Mouse (Mus musculus) fibroblast of lung, adult 2 months (primary cell): ENCODE measurements around the gene Sv2c.

Experiments used
- DNase-seq: peaks from one replicate; pipeline ENCODE4 v3.0.0-alpha.2; 2011; ENCODE audit warnings: low read depth

Gene Sv2c

GRCm38 (mm10) chr13:96052755-96053154 lies 79.6 kb downstream of the Sv2c start:
- no peak for DNase-seq

- DNase-seq = no peak
These were observed 87.0 kb downstream of the Sv2c start for GRCm38 (mm10) chr13:96045396-96045795.

DNA sequence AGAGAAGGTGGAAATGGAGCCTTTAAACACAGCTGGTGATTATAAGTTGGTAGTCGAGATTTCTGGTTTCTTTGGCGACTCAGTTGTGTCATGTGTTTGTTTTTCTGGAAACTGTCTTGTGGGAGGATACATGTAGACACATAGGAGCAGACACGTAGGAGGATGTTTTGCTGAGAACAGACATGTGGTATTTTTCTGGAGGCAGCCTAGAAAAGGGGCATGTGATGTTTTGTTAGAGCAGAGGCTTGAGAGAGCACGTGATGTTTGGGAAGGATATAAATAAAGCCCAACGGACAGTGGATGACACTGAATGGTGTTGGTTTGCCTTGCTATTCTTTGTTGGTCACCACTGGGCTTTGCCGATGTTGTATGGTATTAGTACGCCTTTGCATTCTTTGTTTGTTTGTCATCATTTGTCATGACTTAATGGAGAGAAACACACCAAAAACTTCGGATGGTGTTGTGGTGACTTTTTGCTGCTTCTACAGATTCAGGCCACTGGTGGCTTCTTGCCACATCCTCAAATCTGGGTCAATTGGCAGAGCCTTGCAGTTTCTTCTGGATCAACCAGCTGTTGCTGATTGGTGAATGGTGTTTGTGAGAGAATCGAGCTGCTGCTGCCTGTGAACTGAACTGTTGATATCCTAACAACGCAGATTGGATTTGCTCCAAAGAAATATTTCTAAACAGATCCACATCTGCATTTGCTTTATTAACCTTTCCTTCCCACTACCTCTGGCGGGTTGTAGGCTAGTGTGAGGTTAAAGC lies 91.9 kb downstream of the Sv2c start:
- DNase-seq = no peak

- no peak for DNase-seq
These were observed 92.8 kb downstream of the Sv2c start for GRCm38 (mm10) chr13:96039536-96039935.

GRCm38 (mm10) chr13:96030368-96031223 lies 101.8 kb downstream of the Sv2c start:
- DNase-seq = no peak

DNA sequence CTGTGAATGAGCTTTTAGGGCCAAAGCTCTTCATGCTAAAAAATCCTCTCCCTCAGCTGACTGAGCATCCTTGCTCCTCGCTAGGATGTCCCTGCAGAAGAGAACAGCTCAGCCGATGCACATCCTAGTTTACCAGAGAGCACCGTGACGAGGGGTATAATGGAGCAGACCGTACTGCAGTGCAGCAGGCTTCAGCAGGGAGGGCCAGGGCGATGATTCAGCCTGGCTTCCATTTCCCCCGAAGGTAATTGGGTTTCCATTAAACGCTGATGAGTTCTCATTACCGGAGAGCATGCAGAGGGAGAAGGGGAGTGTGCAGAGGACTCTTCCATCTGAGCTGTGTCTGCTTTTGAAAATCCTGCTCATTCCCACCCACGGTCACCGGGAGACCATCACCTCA lies 108.5 kb downstream of the Sv2c start:
- no peak for DNase-seq

DNA sequence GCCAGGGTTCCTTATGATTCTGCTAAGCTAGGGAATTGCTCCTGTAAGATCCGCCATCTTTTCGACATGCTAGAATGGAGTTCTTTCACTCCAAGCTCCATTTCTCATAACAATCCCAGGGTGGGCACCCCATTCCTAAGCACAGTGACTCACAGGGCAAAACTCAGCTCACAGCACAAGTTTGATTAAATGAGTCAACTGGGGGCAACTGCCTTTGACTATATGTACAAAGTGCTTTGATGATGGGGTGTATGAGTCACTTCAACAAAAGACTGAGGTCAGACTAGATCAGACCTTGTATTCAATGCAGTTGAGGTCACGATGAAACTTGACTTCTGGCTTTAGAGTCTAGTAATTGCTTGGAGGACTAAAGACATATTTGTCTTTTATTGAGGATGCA lies 116.9 kb downstream of the Sv2c start:
- DNase-seq = no peak

GRCm38 (mm10) chr13:96010861-96011511 lies 121.4 kb downstream of the Sv2c start:
- DNase-seq = no peak

DNA sequence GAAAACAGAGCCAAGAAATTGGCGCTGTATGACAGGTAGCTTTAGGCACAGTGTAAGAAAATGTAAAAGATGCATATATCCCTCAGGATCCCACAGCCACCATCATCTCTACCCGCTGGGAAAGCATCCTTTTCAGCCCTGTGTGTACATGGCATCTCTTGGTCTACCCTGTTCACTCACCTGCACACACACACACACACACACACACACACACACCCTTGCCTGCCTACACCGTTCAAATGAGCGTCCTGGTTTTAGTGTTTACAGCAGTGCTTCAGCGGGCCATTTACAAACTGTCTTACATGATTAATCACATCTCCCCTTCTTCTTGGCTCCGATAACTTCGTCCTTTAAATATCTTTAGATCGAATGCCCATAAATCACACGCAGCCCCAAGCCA lies 123.4 kb downstream of the Sv2c start:
- no peak for DNase-seq

- DNase-seq = no peak
These were observed 124.2 kb downstream of the Sv2c start for GRCm38 (mm10) chr13:96008154-96008553.

DNA sequence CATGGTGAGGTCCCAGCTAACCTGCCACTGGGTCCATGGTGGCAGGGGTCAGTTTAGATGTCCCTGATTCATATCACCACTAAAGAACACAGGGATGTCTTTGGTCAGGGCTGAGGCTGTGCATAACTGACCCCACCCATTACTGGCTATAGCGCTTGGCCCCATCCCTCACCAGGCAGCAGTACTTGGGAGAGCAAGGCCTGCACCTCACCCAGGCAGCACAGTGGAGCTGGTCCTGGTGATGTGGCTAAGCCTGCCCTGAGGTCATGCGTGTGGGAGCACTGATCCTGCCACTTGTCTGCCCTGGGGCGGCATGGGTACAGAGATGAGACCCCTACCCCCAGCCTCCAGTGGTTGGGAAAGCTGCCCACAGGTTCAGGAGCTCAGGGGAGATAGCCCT lies 128.8 kb downstream of the Sv2c start:
- no peak for DNase-seq

- no peak for DNase-seq
These were observed 129.9 kb downstream of the Sv2c start for GRCm38 (mm10) chr13:96002475-96002874.

DNA sequence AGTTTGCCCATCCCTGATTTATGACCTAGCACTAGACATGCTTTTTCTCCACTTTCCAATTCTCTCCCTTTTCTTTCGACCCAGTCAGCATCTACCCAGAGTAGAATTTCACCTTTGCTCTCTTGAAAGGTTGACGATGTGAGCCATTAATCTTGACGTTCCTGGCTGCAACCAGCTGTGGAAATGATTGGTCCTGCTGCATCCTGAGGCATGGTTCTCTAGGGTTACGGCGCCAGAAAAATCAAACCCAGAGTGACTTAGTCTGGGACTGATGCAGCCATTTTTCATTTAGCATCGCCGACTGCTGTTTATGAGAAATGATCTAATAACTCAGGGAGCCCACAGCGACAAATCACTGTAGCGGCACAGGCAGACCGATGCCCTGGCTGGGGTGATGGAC lies 133.0 kb downstream of the Sv2c start:
- no peak for DNase-seq

DNA sequence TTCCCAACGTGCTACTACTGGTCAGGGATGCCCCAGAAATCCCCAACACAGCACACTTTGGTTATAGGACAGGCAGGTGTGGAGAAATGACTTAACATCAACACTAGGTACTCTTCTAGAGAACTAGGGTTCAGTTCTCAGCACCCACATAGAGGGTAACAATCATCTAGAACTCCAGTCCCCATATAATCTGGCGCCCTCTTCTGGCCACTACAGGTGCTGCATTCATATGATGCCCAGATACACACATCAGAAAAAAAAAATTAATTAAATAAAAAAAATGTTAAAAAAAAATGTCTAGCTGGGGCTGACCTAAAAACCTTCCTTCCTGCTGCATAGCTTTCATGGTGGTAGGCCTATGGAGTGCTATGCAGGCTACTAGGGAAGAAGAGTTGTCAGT lies 135.1 kb downstream of the Sv2c start:
- no peak for DNase-seq

- DNase-seq = no peak
These were observed 137.4 kb downstream of the Sv2c start for GRCm38 (mm10) chr13:95994705-95995703.

GRCm38 (mm10) chr13:95988181-95988580 lies 144.2 kb downstream of the Sv2c start:
- no peak for DNase-seq

DNA sequence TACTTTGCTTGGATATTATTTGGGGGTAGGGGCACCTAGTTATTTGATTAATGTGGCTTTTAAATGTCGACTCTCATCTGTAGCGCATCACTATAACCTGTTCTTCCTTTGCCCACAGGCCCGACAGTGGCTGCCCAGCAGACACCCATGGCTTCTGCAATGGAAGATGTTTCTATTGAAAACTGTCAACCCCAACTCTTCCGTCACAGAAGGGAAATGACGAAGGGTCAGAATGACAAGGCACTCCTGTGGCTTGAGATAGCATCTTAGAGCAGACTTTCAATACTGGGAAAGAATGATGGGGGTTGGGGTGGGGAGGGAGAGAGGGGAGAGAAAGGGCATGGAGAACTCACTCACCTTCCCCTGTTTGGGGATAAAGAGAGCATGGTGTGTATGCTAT lies 145.2 kb downstream of the Sv2c start:
- DNase-seq = no peak

DNA sequence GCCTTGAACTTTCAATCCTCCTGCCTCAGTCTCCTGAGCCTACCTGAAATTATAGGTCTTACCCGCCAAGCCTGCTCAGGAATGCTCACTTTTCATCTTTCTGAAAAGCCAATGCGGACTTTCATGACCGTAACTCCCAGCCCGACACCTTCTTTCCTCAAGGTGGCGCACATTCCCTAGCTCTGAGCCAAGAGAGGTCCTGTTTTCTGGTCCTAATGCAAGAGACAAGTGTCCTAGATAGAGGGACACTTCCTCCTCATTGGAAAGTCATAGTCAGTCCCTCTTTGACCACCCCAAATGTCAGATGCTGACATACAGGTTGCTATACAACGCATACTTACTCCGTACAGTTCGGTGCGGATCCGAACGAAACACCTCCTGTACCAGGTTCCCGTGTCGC lies 146.0 kb downstream of the Sv2c start:
- no peak for DNase-seq

DNA sequence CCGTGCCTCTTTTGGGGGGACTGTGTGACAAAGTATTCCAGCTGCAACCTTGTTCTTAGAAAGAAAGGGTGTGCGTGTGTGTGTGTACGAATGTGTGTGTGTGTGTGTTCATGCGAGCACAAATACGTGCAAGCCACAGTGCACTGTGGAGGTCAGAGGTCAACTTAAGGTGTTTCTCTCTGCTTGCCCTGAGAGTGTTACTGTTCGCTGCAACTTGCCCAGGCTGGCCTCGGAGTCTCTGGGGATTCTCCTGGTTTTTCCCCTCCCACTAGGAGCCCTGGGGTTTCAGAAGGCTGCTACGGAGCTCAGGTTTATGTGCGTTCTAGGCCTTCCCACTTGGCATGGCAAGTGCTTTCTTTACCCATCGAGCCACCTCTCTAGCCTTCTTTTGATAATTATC lies 157.2 kb downstream of the Sv2c start:
- no peak for DNase-seq

DNA sequence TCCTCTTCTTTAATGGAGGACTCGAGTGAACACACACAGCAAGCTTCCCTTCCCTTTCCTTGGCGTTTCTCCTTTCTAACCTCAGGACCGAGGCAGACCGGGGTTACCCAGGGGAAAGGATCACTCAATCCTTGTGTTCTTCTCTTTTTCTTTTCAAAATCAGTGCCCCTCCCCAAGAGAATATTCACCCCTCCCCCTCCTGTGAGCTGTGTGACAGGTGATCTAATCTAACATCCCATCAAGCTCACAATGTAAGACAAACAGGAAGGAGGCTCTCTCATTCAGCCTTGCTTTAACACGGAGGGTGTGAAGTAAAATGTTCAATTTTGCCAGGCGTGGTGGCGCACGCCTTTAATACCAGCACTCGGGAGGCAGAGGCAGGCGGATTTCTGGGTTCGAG lies 158.3 kb downstream of the Sv2c start:
- no peak for DNase-seq

- peak; percentile 17 for DNase-seq
These were observed 158.9 kb downstream of the Sv2c start for GRCm38 (mm10) chr13:95973368-95973958.
